22 mouse cellular contexts compared by ENCODE assay signal in genomic region chr11:68324863-68325262, GRCm38 (mm10).
A peak's percentile ranks its signal among the peaks of the same experiment; 100 is the strongest.
DNase-seq lines count a peak whose midpoint lies in the region; ATAC-seq lines count a peak whose summit lies in the region.
"Had no signal": no experiment of that assay in that cellular context is flagged by ENCODE, and none has a peak within 500 bp of the region (broad histone marks: within the 10 kb centered on the region; RNA-seq: fewer than 3 reads in every experiment).

No protein-coding gene starts in this region.

- no peak overlapping the region for H3K4me3 ChIP-seq in stomach, embryonic 16.5 days (replicated peaks; ENCODE audit: low read length)
- H3K4me3 ChIP-seq: embryonic facial prominence, embryonic 12.5 days; forebrain, embryonic 12.5 days; heart, embryonic 12.5 days; hindbrain, embryonic 12.5 days had no signal

- no peak overlapping the region for H3K27ac ChIP-seq in stomach, embryonic 16.5 days (ENCODE audit: low read length)
- H3K27ac ChIP-seq: embryonic facial prominence, embryonic 12.5 days; forebrain, embryonic 12.5 days; hindbrain, embryonic 12.5 days had no signal

- no peaks in the 10 kb centered on the region for H3K4me1 ChIP-seq in stomach, embryonic 16.5 days (ENCODE audit: control insufficient read depth, insufficient read depth, low read length)
- H3K4me1 ChIP-seq: embryonic facial prominence, embryonic 12.5 days; forebrain, embryonic 12.5 days had no signal

- no peaks in the 10 kb centered on the region for H3K27me3 ChIP-seq in stomach, embryonic 16.5 days (ENCODE audit: control insufficient read depth, insufficient read depth, low read length)
- H3K27me3 ChIP-seq: embryonic facial prominence, embryonic 12.5 days; forebrain, embryonic 12.5 days; heart, embryonic 12.5 days; hindbrain, embryonic 12.5 days; Patski had no signal

- no peaks in the 10 kb centered on the region for H3K9me3 ChIP-seq in stomach, embryonic 16.5 days (replicated peaks; ENCODE audit: control insufficient read depth, low read length)
- H3K9me3 ChIP-seq: embryonic facial prominence, embryonic 12.5 days; forebrain, embryonic 12.5 days; heart, embryonic 12.5 days; hindbrain, embryonic 12.5 days had no signal

- WGBS in stomach, embryonic 16.5 days: 78% methylated on average over 2 of the region's 2 CpGs

- peak; percentile 37; the same call in 1 of the 2 replicates for ATAC-seq in stomach, embryonic 16.5 days (ENCODE audit: insufficient read depth, low FRiP score)
- ATAC-seq: forebrain, postnatal 0 days; hindbrain, embryonic 16.5 days; Patski had no signal

- no peak overlapping the region for H3K9ac ChIP-seq in stomach, embryonic 16.5 days (ENCODE audit: low read length)
- H3K9ac ChIP-seq: embryonic facial prominence, embryonic 12.5 days; forebrain, embryonic 12.5 days; forebrain, postnatal 0 days; heart, embryonic 12.5 days; hindbrain, embryonic 12.5 days had no signal

- no peak overlapping the region for H3K4me2 ChIP-seq in stomach, embryonic 16.5 days (ENCODE audit: low read depth, low read length)
- H3K4me2 ChIP-seq: embryonic facial prominence, embryonic 12.5 days; forebrain, embryonic 12.5 days; heart, embryonic 12.5 days; hindbrain, embryonic 12.5 days had no signal

- peak; percentile 11 for DNase-seq in 416B (ENCODE audit: low read depth)
- peak; percentile 3 for DNase-seq in A20 (ENCODE audit: low read depth, low spot score)
- peak; percentile 72 for DNase-seq in R1 (ENCODE audit: low read depth, low spot score)
- no peak for DNase-seq in thymus, postnatal 36 days
- no peak for DNase-seq in adrenal gland, postnatal 10 days
- DNase-seq in adrenal gland, adult 18-20 months (ENCODE audit: low spot score in 2 of 2): no peak
- DNase-seq: adrenal gland, adult 2 months; adrenal gland, postnatal 36 days; cerebellum, adult 2 months; cerebellum, postnatal 14 days; embryo, embryonic 11 days; forebrain, postnatal 0 days; gastrocnemius, postnatal 14 days; heart, postnatal 4 days; kidney, adult 18-20 months had no signal

- no peaks in the 10 kb centered on the region for H3K36me3 ChIP-seq in stomach, embryonic 16.5 days (ENCODE audit: control insufficient read depth, insufficient read depth, low read length)
- H3K36me3 ChIP-seq: embryonic facial prominence, embryonic 12.5 days; forebrain, embryonic 12.5 days; heart, embryonic 12.5 days; hindbrain, embryonic 12.5 days had no signal

Comparison
In these comparisons a context has a peak if more than half of its experiments do, and no peak if none do; other contexts are left out.
1. DNase-seq: peak in 416B (single experiment), A20 (single experiment) and R1 (single experiment); none in thymus, postnatal 36 days (0 of 2), adrenal gland, postnatal 10 days (single experiment) and adrenal gland, adult 18-20 months (0 of 2).